Mouse (Mus musculus): Measurements from ENCODE around the gene Gsta3.
A peak's percentile ranks its signal among the peaks of the same experiment; 100 is the strongest.
"Not testable (repeated sequence)": the region's sequence is repeated elsewhere in the genome, so short reads cannot be mapped to it uniquely, and the experiment has no call there.

The Gsta3 gene

DNA sequence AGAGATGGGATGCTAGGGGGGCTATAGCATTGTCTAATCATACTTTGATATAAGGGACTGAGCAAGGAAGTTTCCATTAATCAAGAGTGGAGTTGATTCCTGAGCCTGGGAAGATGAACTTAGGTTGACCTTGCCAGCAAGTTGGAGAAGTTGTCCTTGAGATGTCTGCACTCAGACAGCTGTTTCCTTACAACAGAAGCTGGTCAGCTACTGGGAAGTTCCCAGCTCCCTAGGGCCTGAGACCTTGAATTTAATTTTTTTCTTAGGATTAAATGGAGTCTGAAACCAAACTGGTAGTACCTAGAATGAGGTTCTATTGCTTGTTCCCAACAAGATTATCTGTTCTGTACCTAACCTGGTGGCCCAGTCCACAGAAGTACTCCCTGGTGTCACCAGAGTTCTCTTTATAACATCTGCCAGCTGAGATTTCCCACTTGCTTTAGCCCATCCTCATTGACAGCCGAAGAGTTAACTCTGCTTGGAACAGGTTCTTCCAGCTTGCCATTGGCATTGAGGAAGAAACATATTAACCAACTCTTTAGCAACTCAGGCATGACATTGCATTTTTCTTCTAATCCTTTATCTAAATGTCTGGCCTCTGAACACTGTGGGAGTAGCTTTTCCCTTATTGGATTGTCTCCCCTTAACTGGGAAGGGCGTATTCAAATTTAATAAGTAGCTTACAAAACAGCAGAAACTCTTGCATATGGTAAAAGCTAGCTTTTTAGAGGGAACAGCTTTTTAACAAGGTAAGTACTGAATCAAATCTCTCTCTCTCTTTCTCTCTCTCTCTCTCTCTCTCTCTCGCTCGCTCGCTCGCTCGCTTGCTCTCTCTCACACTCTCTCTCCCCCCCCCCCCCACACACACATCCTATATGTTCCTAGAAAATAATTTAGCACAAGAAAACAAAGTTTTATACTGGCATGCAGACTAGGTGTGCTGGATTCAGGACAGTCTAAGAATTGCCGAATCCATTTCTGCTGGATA is at the start of gene Gsta3:
Gsta3 (plus strand) TSS at position 679 of the 988 bp plus-strand sequence.
- no peak for DNase-seq (ENCODE audit: low spot score)

DNA sequence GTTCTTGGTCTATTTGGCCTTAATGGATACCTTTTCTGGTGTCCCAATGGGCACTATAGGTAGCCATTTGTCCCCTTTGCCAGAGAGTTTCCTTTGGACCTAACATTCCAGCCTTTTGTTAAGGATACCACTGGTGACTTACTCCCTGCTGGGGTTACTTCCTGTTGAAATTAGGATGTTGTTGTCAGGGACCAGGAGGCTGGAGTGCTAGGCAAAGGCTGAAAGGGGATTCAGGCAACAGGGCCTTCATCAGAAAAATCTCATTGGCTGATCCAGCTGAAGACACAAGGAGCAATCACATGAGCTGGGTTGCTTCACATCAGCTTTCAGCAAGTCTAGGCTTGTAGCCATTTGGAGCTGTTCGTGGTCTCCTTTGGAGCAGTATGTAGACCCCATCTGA is 34.1 kb upstream of the Gsta3 start:
- no peak for DNase-seq (ENCODE audit: low spot score)

DNA sequence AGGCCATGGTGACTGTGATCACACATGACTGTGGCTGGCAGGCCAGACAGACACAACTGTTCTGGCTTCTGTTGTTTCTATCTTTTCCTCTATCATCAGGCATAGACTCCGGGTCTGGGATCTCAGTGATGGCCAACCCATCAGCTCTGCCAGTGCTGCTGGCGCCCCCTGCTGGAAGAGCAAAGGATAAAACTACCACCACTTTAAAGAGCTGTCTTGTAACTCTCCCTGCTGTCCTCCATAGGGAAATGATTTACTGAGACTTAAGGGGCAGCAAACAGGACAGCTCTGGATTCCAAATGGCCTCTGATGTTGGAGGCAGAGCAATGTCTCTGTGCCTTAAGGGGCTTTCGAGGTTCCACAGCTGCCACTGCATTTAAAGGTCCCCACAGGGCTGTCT is 26.9 kb upstream of the Gsta3 start:
- not testable (repeated sequence) for DNase-seq (ENCODE audit: low spot score)

DNA sequence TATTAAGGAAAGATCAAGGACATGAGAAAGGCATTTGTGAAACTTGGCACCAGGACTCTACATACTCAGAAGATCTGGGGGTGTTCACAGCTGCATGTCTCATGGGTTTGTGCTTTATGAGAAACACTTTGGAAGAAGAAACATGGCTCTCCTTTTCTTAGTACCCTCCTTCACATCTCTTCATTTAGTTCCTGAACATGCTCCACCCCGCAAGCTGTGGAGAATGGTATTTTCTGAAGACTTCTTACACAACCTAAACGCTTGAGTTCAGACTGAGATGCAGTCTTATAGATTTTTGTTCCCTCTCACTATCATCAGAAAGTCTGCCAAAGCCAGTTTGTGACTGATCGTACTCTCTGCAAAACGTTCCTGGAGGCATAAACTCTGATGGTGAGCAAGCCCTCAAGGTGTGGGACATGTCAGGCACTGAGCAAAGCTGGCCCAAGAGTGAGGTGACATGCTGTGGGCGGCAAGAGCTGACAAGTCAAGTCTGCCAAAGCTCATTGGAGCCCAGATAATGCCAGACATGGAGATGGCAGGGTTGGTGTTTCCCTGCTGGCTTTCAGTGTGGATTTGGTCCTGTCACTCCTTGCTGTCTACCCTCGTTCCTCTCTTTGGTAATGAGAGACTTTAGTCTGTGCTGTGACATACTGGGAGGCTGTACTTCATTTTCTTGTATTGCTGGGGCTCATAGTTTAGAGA is 26.2 kb upstream of the Gsta3 start:
- not testable (repeated sequence) for DNase-seq (ENCODE audit: low spot score)

DNA sequence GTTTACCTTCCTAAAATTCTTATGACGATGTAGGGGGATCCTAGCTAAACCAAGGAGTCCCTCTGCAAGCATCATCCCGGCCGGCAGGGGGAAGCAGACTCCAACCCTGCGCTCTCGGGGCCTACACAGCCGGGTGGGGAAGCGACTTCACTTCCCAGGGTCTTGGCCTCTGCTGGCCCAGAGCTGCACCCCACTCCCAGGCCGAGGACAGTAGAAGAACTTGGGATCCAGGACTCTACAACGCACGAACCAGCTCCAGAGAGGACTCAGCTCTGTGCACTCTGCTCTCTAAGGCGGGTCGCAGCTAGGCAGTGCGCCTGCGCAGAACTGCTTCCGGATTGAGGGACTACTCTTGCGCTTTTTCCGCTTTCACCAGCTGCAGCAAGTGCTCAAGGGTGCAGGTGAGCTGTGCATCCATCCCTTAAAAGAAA is 21.9 kb upstream of the Gsta3 start, which contains the start of gene Tmem14a:
Tmem14a (plus strand) TSS at position 87 of the 431 bp plus-strand sequence.
- DNase-seq (ENCODE audit: low spot score), result peak; percentile 72

DNA sequence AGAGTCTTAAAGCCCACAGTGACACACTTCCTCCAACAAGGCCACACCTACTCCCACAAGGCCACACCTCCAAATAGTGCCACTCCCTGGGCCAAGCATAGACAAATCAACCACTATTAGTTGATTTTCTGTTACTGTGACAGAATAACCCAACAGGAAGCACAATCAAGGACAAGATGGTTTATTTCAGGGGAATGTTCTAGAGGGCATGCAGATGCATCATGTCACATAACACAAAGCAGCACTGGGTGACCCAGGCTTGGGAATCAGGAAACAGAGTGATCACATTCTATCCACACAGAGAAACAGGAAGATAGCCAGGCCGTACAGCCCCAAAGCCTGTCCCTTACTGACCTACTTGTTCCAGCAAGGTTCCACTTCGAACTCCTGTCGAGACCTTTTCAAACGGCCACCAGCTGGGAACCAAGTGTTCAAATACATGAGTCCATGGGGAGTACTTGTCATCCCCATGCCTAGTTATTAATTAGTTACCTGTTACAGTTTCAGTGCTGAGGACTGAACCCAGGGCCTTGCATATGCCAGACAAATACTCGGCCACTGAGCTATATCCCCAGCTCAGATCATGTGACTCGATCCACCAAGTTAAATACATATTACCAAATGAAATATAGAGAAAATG is 12.5 kb upstream of the Gsta3 start:
- no peak for DNase-seq (ENCODE audit: low spot score)

DNA sequence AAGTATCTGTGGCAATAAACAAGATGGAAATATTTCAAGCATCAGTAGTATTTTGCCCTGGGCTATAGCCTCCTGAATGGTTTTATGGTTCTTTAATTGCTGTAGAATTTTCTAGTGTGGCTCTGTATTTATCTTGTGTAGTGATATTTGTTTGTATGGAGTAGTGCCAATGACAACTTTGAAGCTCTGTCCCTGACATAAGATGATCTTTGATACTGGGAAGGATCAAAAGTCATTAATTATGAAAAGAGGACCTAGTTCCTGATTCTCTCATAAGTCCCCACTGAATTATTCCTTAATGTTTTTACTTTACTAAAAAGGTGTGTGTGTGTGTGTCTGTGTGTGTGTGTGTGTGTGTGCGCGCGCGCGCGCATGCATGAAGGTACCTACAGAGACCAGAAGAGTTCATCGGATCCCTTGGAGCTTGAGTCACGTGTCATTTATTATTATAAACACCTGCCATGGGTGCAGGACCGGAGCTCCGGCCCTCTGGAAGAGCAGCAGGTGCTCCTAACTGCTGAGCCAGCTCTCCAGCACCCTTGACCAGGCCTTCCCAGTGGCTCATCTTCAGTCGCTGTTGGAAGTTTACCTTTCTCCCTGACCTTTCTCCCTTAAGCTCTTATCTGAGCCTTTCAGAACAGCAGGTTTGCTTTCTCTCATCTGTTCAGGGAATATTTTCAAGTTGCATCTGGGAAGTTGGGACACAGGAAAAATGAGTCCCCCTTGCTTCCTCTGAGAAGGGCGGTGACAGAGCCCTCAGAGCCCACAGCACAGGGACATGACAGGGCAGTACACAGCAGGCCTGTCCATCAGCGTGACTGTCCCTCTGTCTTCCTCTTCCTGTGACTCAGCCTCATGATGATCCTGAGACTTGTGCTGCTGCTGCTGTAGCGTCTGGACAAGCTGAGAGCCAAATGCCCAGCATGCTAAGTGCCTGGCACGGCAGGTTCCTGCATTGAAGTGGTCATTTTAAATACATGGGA is 11.4 kb upstream of the Gsta3 start:
- DNase-seq (ENCODE audit: low spot score), result not testable (repeated sequence)

DNA sequence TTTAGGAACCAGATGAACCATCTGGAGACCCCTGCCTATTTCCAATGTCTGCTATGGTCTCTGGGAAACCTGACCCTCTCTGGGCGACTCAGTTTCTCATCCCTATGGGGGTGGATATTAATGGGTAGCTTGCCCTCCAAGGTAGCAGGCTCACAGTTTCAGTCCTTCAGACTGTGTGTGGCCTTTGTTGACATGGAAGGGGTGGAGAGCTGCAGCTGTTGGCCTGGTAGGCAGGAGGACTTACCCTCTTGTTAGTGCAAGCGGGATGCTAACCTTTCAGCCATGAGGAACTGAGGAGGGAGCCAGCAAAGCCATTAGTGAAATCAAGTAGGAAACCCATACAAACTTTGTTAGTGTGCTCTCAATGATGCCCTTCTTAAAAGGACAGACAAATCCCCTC is 10.0 kb upstream of the Gsta3 start:
- DNase-seq (ENCODE audit: low spot score), result no peak

DNA sequence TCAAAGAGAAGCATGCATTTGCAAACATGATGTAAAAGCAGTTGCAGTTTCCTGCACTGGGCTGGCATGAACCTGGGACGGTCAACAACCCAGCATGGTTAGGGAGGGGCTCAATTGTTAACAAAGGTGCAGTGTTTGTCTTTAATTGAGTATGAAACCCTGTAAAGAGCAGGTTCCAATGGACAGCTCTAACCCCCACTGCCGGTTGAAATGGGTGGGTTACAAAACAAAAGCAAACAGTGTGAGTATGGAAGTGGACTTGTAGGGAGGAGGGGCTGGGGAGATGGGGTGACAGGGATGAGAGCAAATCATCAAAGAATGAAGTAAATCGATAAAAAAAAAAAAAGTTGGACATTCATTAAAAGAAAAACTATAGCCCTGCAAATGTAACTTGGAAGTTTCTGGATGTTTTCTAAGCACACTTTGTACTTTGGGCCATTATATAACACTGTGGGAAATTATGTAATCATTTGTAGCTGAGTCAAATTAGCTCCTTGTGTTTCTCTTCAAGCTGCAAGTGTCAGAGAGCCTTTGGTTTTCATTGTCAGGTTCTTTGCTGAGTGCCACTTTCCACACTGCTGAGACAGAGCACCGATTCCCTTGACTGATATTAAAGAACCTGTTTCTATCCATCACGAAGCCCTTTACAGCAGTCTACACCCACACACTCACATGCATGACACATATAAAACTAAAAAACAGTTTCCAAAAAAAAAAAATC is 8.5 kb upstream of the Gsta3 start:
- DNase-seq (ENCODE audit: low spot score), result no peak

DNA sequence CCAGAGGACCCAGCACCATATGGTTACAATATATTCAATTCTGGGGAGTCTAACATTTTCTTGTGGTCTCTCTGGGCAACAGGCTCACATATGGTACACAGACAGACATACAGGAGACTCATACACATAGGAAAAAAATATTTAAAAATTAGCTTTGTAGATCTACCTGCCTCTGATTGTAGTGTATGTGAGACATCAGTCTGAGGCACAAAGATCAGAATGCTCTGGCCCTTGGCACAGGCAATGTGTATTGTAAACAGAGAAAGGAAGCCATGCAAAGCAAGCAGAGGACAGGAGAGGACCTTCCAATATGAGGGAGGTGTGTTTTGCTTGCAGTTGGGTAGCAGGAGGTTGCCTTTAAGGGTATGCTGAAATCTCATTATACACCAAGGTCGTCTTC is 7.9 kb upstream of the Gsta3 start:
- no peak for DNase-seq (ENCODE audit: low spot score)

DNA sequence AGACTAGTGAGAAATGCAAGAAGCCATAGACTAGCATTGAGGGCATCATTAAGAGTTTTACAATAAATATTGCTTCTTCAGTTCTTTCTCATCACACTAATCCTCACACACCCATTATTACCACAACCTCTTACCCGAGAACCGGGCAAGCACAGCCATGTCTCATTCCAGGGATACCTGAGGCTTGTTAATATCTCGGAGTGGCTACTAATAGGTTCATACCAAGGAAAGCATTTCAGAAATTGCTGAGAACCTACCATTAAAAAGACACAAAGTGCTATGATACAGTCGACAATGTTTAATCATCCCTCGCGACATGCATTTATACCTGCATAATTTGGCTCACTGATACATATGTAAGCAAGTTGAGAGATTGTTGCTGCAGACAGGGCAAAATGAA is 5.0 kb upstream of the Gsta3 start:
- no peak for DNase-seq (ENCODE audit: low spot score)

DNA sequence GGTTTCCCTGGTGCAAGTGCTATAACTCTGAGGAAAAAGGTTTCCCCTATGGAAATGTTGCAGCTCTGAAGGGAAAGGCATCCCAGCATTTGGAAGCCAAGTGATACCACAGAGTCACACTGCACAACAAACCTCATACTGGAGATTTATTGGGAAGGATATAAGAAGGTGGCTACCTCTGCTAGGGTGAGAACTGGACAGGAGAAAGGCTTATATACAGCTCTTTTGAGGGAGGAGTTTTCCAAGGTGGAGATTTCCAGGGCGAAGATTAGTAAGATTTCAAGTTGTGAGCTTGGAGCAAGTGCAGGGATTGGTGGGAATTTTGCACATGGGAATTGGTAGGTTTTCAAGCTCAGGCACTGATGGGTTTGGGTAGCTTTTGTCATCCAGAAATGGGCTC is 707 bp downstream of the Gsta3 start:
- DNase-seq (ENCODE audit: low spot score), result no peak

DNA sequence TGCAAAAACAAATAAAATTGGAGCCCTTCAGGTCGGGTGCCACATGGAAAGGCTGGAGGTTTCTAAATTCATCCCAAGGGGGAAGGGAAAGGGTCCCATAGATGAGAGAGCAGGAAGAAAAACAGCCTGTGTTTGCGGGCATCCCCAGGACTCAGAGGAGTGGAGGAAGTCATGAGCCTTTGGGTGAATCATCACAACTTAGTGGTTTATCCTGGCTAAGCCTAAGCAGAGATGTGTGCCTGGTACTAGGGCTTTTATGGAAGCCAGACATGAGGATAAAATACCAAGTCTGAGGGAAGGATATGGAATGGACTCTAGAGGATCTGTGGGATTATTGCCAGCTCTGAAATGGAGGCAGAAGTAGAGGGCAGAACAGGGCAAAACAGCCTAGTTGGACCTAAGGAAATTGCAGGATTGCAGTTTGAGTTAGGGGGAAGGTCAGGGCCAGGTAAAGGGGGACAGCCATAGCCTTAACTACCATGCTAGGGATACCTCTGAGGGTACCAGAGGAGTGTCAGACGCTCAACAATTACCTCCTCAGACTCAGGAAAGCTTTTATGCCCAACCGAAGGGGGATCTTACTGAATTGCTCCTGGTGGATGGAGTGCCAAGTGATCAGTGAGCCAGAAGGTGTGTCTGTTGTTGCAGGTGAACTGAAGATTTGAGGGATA is 4.0 kb downstream of the Gsta3 start:
- DNase-seq (ENCODE audit: low spot score), result no peak

DNA sequence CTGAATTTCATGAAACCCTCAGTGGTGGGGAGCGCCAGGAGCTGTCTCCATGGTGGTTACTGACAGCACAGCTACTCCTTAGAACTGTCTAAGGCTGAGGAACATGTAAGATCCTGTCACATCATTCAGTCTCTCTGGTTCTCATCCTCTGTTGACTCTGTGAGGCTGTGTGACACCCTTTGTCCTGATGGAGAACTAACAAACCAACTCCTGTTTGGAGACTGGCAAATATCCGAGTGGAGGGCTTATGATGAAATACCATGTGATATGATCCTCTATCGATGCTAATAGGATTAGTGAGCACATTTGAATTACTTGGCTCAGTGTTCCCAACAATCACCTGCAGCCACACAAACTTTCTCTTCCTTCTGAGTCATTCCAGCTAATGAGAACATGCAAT is 5.7 kb downstream of the Gsta3 start:
- no peak for DNase-seq (ENCODE audit: low spot score)

DNA sequence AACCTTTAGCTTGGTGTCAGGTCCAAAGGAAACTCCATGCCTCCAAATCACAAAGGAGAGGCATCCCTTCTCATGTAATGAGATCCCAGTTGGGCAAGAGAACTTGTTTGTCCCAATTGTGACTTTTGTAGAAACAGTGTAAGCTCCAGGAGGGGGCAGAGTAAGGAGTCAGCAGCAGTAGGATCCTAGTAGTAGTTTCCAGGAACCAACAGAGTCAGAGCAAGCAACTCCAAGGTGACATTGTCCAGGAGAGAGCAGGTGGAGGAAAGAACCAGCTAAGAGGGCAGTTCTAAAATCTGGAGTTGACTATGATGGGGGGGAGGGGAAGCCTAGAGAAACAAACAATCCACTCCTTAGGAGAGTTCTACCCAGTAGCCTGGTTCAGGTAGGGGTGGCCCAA is 7.5 kb downstream of the Gsta3 start:
- no peak for DNase-seq (ENCODE audit: low spot score)

DNA sequence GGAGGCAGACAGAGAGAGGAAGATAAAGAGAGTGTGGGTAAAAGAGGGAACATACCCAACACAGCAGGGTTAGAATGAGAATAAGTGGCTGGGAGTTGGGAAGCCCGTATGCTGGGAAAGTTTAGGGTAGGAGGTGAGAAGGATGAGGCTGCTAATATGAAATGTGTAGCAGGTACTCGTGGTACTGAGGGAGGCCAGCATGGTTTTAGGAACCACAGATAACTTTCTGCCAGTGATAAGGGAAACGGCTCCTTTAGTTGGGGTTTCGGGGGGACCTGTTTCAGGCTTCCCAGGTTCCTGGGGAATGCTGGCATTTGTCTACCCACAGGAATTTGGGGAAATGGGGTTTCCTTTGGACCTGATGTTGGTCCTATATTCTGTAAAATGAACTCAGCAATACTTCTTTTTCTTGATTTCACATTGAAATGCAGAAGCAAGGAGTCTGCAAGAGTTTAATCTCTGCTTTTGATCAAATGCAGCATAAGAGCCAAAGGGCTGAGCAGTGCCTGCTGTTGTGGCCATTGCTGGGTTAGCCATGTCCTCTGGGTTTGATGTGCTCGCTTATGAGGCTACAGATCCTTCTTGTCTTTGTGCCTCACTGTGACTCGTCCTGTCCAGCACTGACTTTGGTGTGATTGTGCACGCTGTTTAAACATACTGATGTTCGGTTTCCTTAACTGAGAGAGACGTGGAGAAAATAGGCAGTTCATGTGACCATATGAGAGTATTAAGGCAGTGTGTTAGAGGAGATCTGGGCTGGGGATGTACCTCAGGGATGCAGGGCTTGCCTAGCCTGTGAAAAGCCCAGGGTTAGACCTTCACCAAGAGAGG is 8.4 kb downstream of the Gsta3 start:
- no peak for DNase-seq (ENCODE audit: low spot score)

DNA sequence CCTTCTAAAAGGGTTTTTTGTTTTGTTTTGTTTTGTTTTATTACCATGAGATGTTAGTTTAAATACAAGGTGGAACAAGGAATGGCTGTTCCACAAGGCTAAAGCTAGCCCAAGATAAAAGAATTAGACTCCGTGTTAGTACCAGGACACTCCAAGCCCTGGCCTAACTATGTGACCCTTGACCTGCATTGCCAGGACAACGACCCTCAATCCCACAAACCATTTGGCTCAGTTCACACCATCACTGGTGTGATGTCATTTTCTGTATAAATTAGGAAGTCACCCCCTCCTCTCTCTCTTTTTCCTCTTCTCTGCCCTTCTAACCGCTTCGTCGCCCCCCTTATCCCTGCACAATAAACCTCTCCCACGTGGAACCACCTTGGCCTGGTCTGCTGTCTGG is 11.3 kb downstream of the Gsta3 start:
- DNase-seq (ENCODE audit: low spot score), result no peak

DNA sequence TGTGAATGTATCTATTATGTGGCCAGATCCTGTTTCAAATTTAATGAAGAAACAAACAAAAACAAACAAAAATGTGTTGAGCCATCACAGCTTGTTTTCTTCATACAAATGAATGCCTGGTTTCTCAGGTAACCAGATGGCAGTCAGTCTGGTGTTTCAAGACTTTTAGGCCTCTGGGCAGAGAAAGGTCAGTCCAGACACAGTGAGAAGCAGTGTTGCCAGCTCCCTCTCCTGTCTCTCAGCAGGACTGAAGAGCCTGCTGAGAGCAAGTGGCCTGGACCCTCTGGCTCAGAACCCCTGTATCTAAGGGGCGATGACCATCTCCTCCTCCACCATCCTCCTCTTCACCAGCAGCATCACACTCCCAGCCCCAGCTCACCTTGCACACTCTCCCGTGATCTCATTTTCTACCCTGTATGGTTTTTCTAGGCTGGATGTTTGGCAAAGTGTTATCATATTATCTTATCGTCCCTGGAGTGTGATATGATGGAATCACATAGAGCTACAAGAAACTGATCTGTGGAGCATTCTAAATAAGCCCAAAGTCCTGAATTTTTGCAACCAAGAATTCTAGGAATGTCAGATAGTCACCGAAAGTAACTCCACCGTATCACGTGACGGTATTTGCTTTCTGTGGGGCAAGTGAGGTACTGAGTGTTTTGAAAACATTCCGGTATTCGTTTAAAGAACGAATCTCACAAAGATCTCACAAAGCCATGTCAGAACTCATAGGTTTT is 12.3 kb downstream of the Gsta3 start:
- no peak for DNase-seq (ENCODE audit: low spot score)

DNA sequence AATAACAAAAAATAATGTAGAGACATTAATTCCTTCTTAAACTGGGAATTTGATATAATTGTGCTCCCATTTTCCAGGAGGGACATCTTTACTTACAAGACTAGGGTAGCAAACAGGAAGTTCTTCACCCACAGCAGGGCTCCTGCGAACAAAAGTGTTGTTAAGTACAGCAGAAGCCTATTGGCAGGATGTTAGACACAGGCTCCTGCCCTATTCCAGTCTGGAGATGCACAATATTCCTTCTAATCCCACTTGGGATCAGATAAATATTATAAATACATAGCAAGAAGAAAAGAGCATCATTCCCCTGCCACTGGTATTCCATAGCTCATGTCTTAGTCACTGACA is 12.9 kb downstream of the Gsta3 start:
- DNase-seq (ENCODE audit: low spot score), result no peak
